Mouse (Mus musculus) stomach, embryonic 15.5 days (tissue): ENCODE data around the gene Wfs1. TPM values are rescaled to one million over a fixed set of nuclear protein-coding genes. Genes with fewer than 3 reads are reported as not detected.

Source experiments
- ATAC-seq: fragments of 200-750 bp; cut with Nextera tagmentation; 2 replicates; pipeline ENCODE4 v1.8.0; 2017; ENCODE audit warnings: low read depth, moderate number of reproducible peaks, moderate TSS enrichment; ENCODE audit not compliant: insufficient read depth, low FRiP score
- H3K27ac ChIP-seq: fragments of 300-500 bp; sonication (generic); 2 replicates; pipeline ENCODE4 v1.5.1; 2015; ENCODE audit warnings: mild to moderate bottlenecking, inconsistent platforms
- H3K27me3 ChIP-seq: fragments of 300-500 bp; sonication (generic); replicated peaks from 2 replicates; pipeline ENCODE4 v1.6.1; 2015; ENCODE audit warnings: inconsistent platforms
- H3K36me3 ChIP-seq: fragments of 300-500 bp; sonication (generic); 2 replicates; pipeline ENCODE4 v1.6.1; 2015; ENCODE audit warnings: inconsistent platforms
- H3K4me1 ChIP-seq: fragments of 300-500 bp; sonication (generic); 2 replicates; pipeline ENCODE4 v1.6.1; 2015; ENCODE audit warnings: inconsistent platforms
- H3K4me2 ChIP-seq: fragments of 300-500 bp; sonication (generic); 2 replicates; pipeline ENCODE4 v1.6.1; 2015; ENCODE audit warnings: mild to moderate bottlenecking, inconsistent platforms
- H3K4me3 ChIP-seq: fragments of 300-500 bp; sonication (generic); replicated peaks from 2 replicates; pipeline ENCODE4 v1.5.1; 2015; ENCODE audit warnings: inconsistent platforms
- H3K9ac ChIP-seq: fragments of 300-500 bp; sonication (generic); 2 replicates; pipeline ENCODE4 v1.6.1; 2015; ENCODE audit warnings: inconsistent platforms
- H3K9me3 ChIP-seq: fragments of 300-500 bp; sonication (generic); 2 replicates; pipeline ENCODE4 v1.6.1; 2016; ENCODE audit warnings: inconsistent platforms
- whole genome bisulfite sequencing: fragments of 180-500 bp; shearing (Covaris S2); methylation state at CpG from one replicate; pipeline ENCODE4 v1.1.7; 2015; 5-methylcytosine and 5-hydroxymethylcytosine counted together
- polyA plus RNA-seq: library from polyadenylated mRNA; unstranded; fragments of >200 nt; fragmentation: Nextera tagmentation; extraction: Ambion mirVana; gene quantifications from 2 replicates; pipeline ENCODE4 v1.2.1, GENCODE M21; 2015

The Wfs1 gene
- polyA plus RNA-seq, 1 experiment from 2014 or later, result 10.8 TPM

- ATAC-seq, result no peak
- H3K27me3 ChIP-seq, result no peaks in the 10 kb centered on the region
Measured at GRCm38 (mm10) chr5:36921871-36922270, 67.1 kb downstream of the Wfs1 start.

GRCm38 (mm10) chr5:36920072-36920471, 68.9 kb downstream of the Wfs1 start:
- no peaks in the 10 kb centered on the region for H3K4me1 ChIP-seq
- no peak overlapping the region for H3K9ac ChIP-seq
- H3K27me3 ChIP-seq, result no peaks in the 10 kb centered on the region
- no peak overlapping the region for H3K4me2 ChIP-seq
- 50% methylated on average over 1 of the region's 1 CpGs for WGBS
- no peak for ATAC-seq
- H3K36me3 ChIP-seq, result no peaks in the 10 kb centered on the region
- no peak overlapping the region for H3K4me3 ChIP-seq
- H3K27ac ChIP-seq, result no peak overlapping the region
- no peaks in the 10 kb centered on the region for H3K9me3 ChIP-seq

More at GRCm38 (mm10) chr5:36921871-36922270, 67.1 kb downstream of the Wfs1 start:
- Histone ChIP-seq H3K4me2 (no peak overlapping the region), H3K27ac (no peak overlapping the region), H3K9me3 (no peaks in the 10 kb centered on the region), H3K4me1 (no peaks in the 10 kb centered on the region), H3K36me3 (no peaks in the 10 kb centered on the region), H3K4me3 (no peak overlapping the region), H3K9ac (no peak overlapping the region)
- WGBS, result 83% methylated on average over 1 of the region's 1 CpGs

- no peaks in the 10 kb centered on the region for H3K9me3 ChIP-seq
- 80% methylated on average over 7 of the region's 7 CpGs for WGBS
- H3K4me1 ChIP-seq, result no peaks in the 10 kb centered on the region
- ATAC-seq, result no peak
- H3K36me3 ChIP-seq, result no peaks in the 10 kb centered on the region
- H3K27ac ChIP-seq, result no peak overlapping the region
- H3K9ac ChIP-seq, result no peak overlapping the region
- no peak overlapping the region for H3K4me2 ChIP-seq
- H3K4me3 ChIP-seq, result no peak overlapping the region
- H3K27me3 ChIP-seq, result no peaks in the 10 kb centered on the region
Measured at GRCm38 (mm10) chr5:36918016-36918415, 71.0 kb downstream of the Wfs1 start.

GRCm38 (mm10) chr5:36917245-36917644, 71.8 kb downstream of the Wfs1 start:
- WGBS, result 71% methylated on average over 4 of the region's 4 CpGs

GRCm38 (mm10) chr5:36916581-36916980, 72.4 kb downstream of the Wfs1 start:
- Histone ChIP-seq H3K27me3 (no peaks in the 10 kb centered on the region), H3K9me3 (no peaks in the 10 kb centered on the region), H3K4me3 (no peak overlapping the region), H3K4me1 (no peaks in the 10 kb centered on the region), H3K4me2 (no peak overlapping the region), H3K27ac (no peak overlapping the region), H3K9ac (no peak overlapping the region), H3K36me3 (no peaks in the 10 kb centered on the region)
- WGBS, result 76% methylated on average over 4 of the region's 4 CpGs
- ATAC-seq, result no peak

More at GRCm38 (mm10) chr5:36917245-36917644, 71.8 kb downstream of the Wfs1 start:
- no peak overlapping the region for H3K4me2 ChIP-seq
- H3K4me3 ChIP-seq, result no peak overlapping the region
- no peaks in the 10 kb centered on the region for H3K36me3 ChIP-seq
- H3K9me3 ChIP-seq, result no peaks in the 10 kb centered on the region
- no peak for ATAC-seq
- no peak overlapping the region for H3K9ac ChIP-seq
- H3K27ac ChIP-seq, result no peak overlapping the region
- H3K27me3 ChIP-seq, result no peaks in the 10 kb centered on the region
- no peaks in the 10 kb centered on the region for H3K4me1 ChIP-seq

Other genes starting within 250 kb of the Wfs1 start
- 23.2 and 26.3 TPM in 2 replicates for gene Bloc1s4, start 240.6 kb downstream of the Wfs1 start, polyA plus RNA-seq
- 510 and 539 TPM in 2 replicates for gene Mrfap1, start 192.4 kb downstream of the Wfs1 start, polyA plus RNA-seq
- gene Man2b2, start 158.6 kb downstream of the Wfs1 start, polyA plus RNA-seq, result 17.9 and 19.2 TPM in 2 replicates
- 0.66 and 1.1 TPM in 2 replicates for gene Ppp2r2c, start 120.7 kb downstream of the Wfs1 start, polyA plus RNA-seq
- gene Gm1043, start 96.2 kb upstream of the Wfs1 start, polyA plus RNA-seq, result 0.04 and 0.10 TPM in 2 replicates